Mouse (Mus musculus) adrenal gland, adult 2 months (tissue): ENCODE measurements at regions not wholly inside any gene's neighbourhood (a gene's known extent, or its start where the extent isn't known, plus 50 kb on each side); places are given as distances from the start of the nearest gene placed in this dataset.

Experiments
- DNase-seq: peaks from one replicate; pipeline ENCODE4 v3.0.0; 2021

- DNase-seq, result no peak
These were observed 95.9 kb upstream of the Tmtc4 start for GRCm38 (mm10) chr14:123079733-123080132.

- no peak for DNase-seq
These were observed 95.0 kb upstream of the Tmtc4 start for GRCm38 (mm10) chr14:123078804-123079203.

GRCm38 (mm10) chr14:123066344-123066743 lies 82.5 kb upstream of the Tmtc4 start:
- DNase-seq, result no peak

GRCm38 (mm10) chr14:123065566-123065965 lies 81.7 kb upstream of the Tmtc4 start:
- no peak for DNase-seq

- DNase-seq, result no peak
These were observed 81.3 kb upstream of the Tmtc4 start for GRCm38 (mm10) chr14:123065136-123065535.

GRCm38 (mm10) chr14:123062908-123063307 lies 79.1 kb upstream of the Tmtc4 start:
- no peak for DNase-seq

GRCm38 (mm10) chr14:123056976-123057375 lies 73.1 kb upstream of the Tmtc4 start:
- no peak for DNase-seq

- no peak for DNase-seq
These were observed 64.6 kb upstream of the Tmtc4 start for GRCm38 (mm10) chr14:123048451-123048850.

- DNase-seq, result no peak
These were observed 56.2 kb upstream of the Tmtc4 start for GRCm38 (mm10) chr14:123040046-123040445.

- no peak for DNase-seq
These were observed 53.6 kb upstream of the Tmtc4 start for GRCm38 (mm10) chr14:123037444-123037843.
